Mouse (Mus musculus): Measurements from ENCODE around the gene Tor1aip1. TPM values are rescaled to one million over a fixed set of nuclear protein-coding genes. Genes with fewer than 3 reads are reported as not detected.
"Not testable (repeated sequence)": the region's sequence is repeated elsewhere in the genome, so short reads cannot be mapped to it uniquely, and the experiment has no call there.

Tor1aip1 gene
- polyA plus RNA-seq, 1 experiment from 2014 or later, result 39.1 TPM

DNA sequence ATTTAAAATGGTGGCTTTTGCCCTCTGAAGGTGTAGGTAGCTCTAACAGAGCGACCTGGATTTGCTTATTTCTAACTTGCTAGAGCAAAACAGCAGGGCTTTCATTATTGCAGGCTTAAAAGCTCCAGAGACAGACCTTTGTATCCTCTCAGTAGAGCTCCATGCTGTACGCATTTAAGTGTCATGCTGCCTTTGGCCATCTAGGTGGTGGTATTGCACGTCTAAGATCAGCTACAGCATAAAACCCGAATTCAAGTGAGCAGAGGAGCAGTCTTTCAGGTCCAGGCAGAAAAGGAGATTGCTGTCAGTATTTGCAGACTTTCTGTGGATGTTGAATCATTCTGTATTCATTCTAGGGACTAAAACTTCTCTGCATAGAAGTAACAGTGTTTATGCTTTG, 6.7 kb upstream of the Tor1aip1 start:
- 43% methylated on average over 4 of the region's 4 CpGs for WGBS
- H3K36me3 ChIP-seq, result peaks cover 59% of the 10 kb centered on the region
- no peak overlapping the region for H3K4me3 ChIP-seq

DNA sequence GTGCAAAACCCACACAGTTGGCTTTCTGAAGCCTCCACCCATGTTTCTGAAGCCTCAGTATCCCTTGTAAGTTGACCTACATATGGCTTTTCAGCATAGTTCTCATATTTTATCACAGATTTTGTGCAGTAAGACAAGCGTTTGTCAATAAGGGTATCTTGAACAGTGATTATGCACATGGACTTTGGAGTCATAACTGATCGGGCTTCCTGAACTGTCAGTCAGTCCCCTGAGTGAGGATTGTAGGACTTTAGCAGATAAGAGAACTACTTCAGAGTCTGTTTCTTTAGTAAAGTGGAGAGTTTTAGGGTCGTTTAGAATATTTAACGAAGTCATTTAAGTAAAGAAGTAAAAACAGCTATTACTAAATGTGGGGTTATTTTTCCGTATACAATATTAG, 6.2 kb upstream of the Tor1aip1 start:
- no peaks in the 10 kb centered on the region for H3K9me3 ChIP-seq (replicated peaks)
- no peaks in the 10 kb centered on the region for H3K27me3 ChIP-seq (ENCODE audit: low read depth, poor library complexity, severe bottlenecking)
- 92% methylated on average over 5 of the region's 5 CpGs for WGBS
- peaks cover 16% of the 10 kb centered on the region for H3K4me1 ChIP-seq
- H3K36me3 ChIP-seq, result peaks cover 54% of the 10 kb centered on the region
- no peak overlapping the region for H3K27ac ChIP-seq
- DNase-seq (ENCODE audit: low spot score), result no peak
- H3K4me3 ChIP-seq, result peak overlapping the region; percentile 60; the same call in 1 of the 2 replicates

More for the DNA sequence above, 6.7 kb upstream of the Tor1aip1 start:
- Histone ChIP-seq H3K4me1 (peaks cover 16% of the 10 kb centered on the region), H3K9me3 (replicated peaks) (no peaks in the 10 kb centered on the region), H3K27ac (no peak overlapping the region), H3K27me3 (ENCODE audit: low read depth, poor library complexity, severe bottlenecking) (no peaks in the 10 kb centered on the region)
- DNase-seq (ENCODE audit: low spot score), result no peak

DNA sequence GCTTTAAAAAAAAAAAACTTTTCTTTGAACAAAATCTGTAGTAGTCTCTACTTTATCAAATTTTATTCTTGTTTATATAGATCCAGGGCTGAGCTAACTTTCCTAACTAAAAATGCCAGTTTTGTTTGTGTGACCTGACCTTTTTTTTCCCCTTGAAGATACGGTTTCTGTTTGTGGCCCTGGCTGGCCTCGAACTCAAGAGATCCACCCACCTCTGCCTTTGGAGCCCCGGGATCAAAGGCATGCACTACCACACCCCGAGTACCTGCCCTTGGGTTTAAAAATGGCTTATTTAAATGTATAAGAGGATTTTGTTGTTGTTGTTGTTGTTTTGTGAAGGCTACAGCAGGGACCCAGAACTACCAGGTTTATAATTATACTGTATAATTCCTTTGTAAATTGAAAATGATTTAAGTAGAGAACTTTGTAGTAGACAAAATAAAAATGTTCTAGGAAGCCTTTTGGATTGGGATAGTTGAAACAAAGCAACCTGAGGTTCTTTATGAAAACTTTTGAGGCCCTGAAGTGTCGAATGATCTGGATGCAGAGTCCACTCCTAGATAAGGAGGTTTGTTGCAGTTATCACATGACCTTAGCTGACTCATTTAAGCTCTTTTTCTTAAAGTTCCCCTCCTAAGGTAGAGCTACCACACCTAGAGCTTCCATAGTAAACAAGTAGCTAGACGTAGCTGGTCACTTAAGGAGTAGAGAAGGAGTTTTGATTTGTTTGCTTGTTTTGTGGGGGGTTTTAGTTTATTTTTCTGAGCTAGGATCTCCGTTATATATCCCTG, 5.4 kb upstream of the Tor1aip1 start:
- Histone ChIP-seq H3K27ac (peak overlapping the region; percentile 82; the same call in 1 of the 2 replicates), H3K4me3 (peak overlapping the region; percentile 60), H3K36me3 (peaks cover 46% of the 10 kb centered on the region), H3K4me1 (peaks cover 21% of the 10 kb centered on the region), H3K27me3 (ENCODE audit: low read depth, poor library complexity, severe bottlenecking) (no peaks in the 10 kb centered on the region), H3K9me3 (replicated peaks) (no peaks in the 10 kb centered on the region)
- DNase-seq (ENCODE audit: low spot score), result no peak
- 49% methylated on average over 7 of the region's 7 CpGs for WGBS

DNA sequence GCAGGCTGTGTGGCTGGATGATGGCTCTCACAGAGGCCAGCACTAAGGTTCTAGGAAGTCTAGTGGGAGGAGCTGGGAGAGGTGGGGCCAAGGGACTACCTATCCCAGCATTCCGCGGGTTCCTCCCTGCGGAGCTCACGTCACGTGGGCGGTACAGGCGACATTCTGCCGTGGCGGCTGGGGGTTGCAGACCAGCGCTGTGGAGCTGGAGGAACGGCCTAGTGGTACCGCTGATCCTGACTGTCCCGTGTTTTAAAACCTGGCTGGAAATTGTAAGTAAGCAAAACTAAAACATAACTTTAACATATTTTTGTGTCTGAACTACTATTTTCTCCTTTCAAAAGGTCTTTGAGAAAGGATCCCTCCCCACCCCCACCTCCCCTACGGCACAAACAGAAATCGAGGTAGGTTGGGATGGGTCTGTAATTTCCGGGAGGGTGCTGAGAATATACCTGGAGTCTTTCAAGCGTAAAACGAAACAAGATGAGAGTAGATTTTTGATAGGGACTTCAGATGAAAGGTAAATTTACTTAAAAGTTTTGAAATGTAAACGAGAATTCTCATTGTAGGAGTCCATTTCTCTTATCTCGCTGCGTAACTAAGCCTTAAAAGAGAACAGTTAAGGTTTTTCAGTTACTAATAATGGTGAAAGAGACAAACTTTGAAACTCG, 4.6 kb upstream of the Tor1aip1 start:
- no peaks in the 10 kb centered on the region for H3K27me3 ChIP-seq (ENCODE audit: low read depth, poor library complexity, severe bottlenecking)
- H3K4me3 ChIP-seq, result peak overlapping the region; percentile 60
- peak; percentile 89 for DNase-seq (ENCODE audit: low spot score)
- H3K9me3 ChIP-seq (replicated peaks), result no peaks in the 10 kb centered on the region
- peaks cover 38% of the 10 kb centered on the region for H3K36me3 ChIP-seq
- H3K4me1 ChIP-seq, result peaks cover 21% of the 10 kb centered on the region
- 2% methylated on average over 22 of the region's 22 CpGs for WGBS
- H3K27ac ChIP-seq, result peak overlapping the region; percentile 82

DNA sequence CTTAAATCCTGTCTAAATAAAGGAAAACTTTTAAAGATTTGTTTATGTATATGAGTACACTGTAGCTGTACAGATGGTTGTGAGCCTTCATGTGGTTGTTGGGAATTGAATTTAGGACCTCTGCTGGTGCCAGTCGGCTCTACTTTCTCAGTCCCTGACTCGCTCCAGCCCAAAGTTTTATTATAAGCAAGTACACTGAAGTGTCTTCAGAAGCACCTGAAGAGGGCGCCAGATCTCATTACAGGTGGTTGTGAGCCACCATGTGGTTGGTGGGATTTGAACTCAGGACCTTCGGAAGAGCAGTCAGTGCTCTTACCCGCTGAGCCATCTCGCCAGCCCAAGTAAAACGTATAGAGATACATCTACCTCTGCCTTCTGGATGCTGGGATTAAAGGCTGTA, 3.7 kb upstream of the Tor1aip1 start:
- WGBS, result 69% methylated on average over 7 of the region's 7 CpGs
- peaks cover 21% of the 10 kb centered on the region for H3K4me1 ChIP-seq
- not testable (repeated sequence) for H3K27me3 ChIP-seq (ENCODE audit: low read depth, poor library complexity, severe bottlenecking); H3K4me3 ChIP-seq; H3K9me3 ChIP-seq (replicated peaks); H3K27ac ChIP-seq; DNase-seq (ENCODE audit: low spot score)
- peaks cover 29% of the 10 kb centered on the region for H3K36me3 ChIP-seq

DNA sequence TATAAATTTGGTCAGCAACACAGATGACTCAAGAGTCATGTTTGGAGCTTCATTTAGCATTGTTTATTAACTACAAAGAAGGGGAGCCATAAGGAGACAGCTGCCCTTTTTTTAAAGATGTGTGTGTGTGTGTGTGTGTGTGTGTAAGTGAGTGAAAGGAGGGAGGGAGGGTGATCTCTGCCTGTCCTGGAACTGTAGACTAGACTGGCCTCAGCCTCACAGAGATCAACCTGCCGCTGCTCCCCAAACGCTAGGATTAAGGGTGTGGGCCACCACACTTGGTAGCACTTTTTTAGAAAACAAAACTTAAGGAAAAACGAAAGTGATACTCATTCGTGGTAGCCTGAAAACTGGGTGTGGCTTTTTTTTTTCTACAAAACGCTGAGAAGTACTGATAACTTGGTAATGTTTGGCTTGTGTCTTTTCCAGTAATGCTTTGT, 884 bp upstream of the Tor1aip1 start:
- H3K4me1 ChIP-seq, result peaks cover 26% of the 10 kb centered on the region
- WGBS, result 71% methylated on average over 5 of the region's 5 CpGs
- no peak for DNase-seq (ENCODE audit: low spot score)
- H3K36me3 ChIP-seq, result peaks cover 22% of the 10 kb centered on the region
- peak overlapping the region; percentile 73 for H3K4me3 ChIP-seq
- H3K27me3 ChIP-seq (ENCODE audit: low read depth, poor library complexity, severe bottlenecking), result no peaks in the 10 kb centered on the region
- peak overlapping the region; percentile 50; the same call in 1 of the 2 replicates for H3K27ac ChIP-seq
- no peaks in the 10 kb centered on the region for H3K9me3 ChIP-seq (replicated peaks)

DNA sequence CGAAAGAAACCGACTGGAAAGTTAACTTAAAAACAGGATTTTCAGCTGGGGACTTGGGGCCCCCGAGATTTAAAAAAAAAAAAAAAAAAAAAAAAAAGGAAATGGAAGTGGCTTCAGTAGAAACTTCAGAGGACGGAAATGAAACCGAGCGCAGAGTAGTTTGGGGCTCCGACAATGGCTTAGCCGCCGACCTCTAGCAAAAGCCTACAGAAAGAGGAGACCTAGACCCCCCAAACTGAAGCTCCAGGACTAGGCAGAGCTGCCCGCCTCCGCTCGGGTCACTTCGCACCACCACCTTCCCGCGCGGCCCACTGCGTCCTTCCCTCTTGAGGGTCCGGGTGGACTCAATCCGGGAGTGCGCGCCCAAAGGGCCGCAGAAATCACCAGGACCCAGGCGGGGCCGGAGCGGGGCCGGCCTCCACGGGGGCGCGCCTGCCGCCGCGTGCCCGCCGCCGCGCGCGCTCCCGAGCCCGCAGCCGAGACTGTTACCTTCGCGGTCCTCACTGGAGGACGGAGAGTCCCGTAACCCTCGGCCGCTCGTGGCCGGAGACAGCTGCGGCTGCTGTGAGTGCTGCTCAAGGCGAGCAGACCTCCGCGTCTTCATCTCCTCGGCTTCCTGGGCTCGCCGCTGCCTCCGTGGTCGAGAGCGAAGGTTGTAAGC, 881 bp downstream of the Tor1aip1 start, which contains the start of gene Tor1aip2:
Gene Tor1aip2 (plus strand): TSS at position 135 of the 661 bp plus-strand sequence.
- under 1% methylated on average over 59 of the region's 59 CpGs for WGBS
- peak; percentile 92 for DNase-seq (ENCODE audit: low spot score)
- Histone ChIP-seq H3K36me3 (peaks cover 37% of the 10 kb centered on the region), H3K4me1 (peaks cover 16% of the 10 kb centered on the region), H3K27ac (peak within 1 kb of the TSS; percentile 99), H3K9me3 (replicated peaks) (no peaks in the 10 kb centered on the region), H3K4me3 (peak within 1 kb of the TSS; percentile 73), H3K27me3 (ENCODE audit: low read depth, poor library complexity, severe bottlenecking) (no peaks in the 10 kb centered on the region)

DNA sequence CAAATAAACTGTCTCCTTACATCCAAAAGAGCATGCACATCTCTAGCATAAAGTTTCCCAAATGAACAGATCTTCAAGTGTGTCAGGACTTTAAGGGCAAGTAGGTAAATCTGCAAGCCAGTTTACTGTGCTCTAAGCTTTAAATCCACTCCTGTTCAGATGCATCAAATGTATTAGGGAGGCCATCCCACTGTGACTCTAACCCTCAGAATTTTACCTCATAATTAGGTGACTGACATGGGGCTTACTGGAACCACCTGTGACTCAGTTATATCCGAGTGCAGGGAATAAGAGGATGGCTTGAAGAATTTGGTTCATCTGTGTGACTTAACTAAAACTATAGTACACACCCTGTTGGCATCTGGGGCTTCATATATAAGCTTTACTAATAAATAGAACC, 1.6 kb downstream of the Tor1aip1 start:
- Histone ChIP-seq H3K4me3 (peak overlapping the region; percentile 73), H3K4me1 (peaks cover 14% of the 10 kb centered on the region), H3K36me3 (peaks cover 44% of the 10 kb centered on the region), H3K27me3 (ENCODE audit: low read depth, poor library complexity, severe bottlenecking) (no peaks in the 10 kb centered on the region), H3K27ac (peak overlapping the region; percentile 99), H3K9me3 (replicated peaks) (no peaks in the 10 kb centered on the region)
- DNase-seq (ENCODE audit: low spot score), result no peak
- WGBS, result 40% methylated on average over 1 of the region's 1 CpGs

DNA sequence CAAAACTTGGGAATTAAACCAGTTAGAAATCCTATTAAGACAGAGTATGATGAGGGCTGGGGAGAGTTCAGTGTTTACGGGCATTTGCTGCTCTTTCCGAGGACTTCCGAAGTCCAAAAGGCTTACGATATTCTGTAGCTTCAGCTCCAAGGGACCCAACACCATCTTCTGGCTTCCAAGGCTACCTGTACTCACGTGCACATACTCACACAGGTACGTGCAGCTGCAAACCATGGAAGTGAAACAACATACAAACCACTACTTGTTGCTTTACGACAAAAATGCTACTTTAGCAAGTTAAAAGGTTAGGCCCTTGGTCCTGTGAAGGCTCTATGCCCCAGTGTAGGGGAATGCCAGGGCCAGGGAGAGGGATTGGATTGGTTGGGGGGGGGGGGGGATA, 2.4 kb downstream of the Tor1aip1 start:
- 96% methylated on average over 7 of the region's 7 CpGs for WGBS
- peaks cover 14% of the 10 kb centered on the region for H3K4me1 ChIP-seq
- no peaks in the 10 kb centered on the region for H3K27me3 ChIP-seq (ENCODE audit: low read depth, poor library complexity, severe bottlenecking)
- DNase-seq (ENCODE audit: low spot score), result no peak
- 0 out of 2 replicates have a peak overlapping the region, but pooled peaks have one; percentile 73 for H3K4me3 ChIP-seq
- H3K27ac ChIP-seq, result no peak overlapping the region
- peaks cover 51% of the 10 kb centered on the region for H3K36me3 ChIP-seq
- no peaks in the 10 kb centered on the region for H3K9me3 ChIP-seq (replicated peaks)

DNA sequence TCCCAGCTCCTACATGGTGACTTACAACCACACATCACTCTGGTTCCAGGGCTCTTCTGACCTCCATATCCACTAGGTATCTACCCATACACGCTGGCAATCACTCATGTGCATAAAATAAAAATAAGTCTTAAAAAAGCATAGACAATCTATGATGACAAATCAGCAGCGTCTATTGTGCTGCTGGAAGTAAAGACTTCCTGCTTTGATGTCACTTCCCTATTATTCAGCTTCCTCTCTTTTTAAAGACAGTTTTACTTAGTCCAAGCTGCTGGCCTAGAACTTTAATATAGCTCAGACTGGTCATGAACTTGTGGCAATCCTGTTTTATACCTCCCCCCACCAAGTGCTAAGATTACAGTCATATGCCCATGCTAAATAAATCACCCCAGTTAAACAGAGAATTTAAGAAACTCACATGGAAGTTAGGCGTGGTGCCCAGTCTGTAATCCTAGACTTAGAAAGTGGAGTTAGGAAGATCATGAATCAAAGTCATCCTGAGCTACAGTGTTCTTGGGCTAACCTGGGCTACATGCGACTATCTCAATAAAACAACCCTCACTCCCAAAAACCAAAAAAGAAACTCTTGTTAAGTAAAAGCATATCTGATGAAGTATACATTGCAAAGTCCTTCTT, 7.8 kb downstream of the Tor1aip1 start:
- no peak overlapping the region for H3K4me3 ChIP-seq
- no peak for DNase-seq (ENCODE audit: low spot score)
- WGBS, result 90% methylated on average over 4 of the region's 4 CpGs
- H3K9me3 ChIP-seq (replicated peaks), result no peaks in the 10 kb centered on the region
- no peaks in the 10 kb centered on the region for H3K27me3 ChIP-seq (ENCODE audit: low read depth, poor library complexity, severe bottlenecking)
- no peak overlapping the region for H3K27ac ChIP-seq
- H3K36me3 ChIP-seq, result peaks cover 92% of the 10 kb centered on the region
- H3K4me1 ChIP-seq, result no peaks in the 10 kb centered on the region

DNA sequence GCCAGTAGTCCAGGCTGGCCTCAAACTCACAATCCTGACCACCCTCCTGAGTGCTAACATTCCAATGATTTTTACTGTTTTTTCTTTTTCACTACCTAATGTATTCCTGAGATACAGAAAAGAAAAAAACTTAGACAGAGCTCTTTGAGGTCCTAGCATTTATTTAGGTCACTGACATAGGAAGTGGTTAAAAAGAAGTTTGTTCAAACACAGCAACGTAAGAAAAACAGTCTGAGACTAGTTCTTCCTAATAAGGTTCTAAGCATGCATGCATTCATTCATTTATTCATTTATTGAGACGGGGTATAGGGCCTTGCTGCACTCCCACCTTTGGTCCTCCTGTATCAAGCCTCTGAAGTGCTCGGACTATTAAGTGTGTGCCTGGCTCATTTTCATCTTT, 8.4 kb downstream of the Tor1aip1 start:
- Histone ChIP-seq H3K4me3 (no peak overlapping the region), H3K27ac (no peak overlapping the region), H3K27me3 (ENCODE audit: low read depth, poor library complexity, severe bottlenecking) (no peaks in the 10 kb centered on the region), H3K9me3 (replicated peaks) (no peaks in the 10 kb centered on the region), H3K36me3 (peaks cover 91% of the 10 kb centered on the region), H3K4me1 (no peaks in the 10 kb centered on the region)
- DNase-seq (ENCODE audit: low spot score), result no peak
- 93% methylated on average over 3 of the region's 3 CpGs for WGBS

DNA sequence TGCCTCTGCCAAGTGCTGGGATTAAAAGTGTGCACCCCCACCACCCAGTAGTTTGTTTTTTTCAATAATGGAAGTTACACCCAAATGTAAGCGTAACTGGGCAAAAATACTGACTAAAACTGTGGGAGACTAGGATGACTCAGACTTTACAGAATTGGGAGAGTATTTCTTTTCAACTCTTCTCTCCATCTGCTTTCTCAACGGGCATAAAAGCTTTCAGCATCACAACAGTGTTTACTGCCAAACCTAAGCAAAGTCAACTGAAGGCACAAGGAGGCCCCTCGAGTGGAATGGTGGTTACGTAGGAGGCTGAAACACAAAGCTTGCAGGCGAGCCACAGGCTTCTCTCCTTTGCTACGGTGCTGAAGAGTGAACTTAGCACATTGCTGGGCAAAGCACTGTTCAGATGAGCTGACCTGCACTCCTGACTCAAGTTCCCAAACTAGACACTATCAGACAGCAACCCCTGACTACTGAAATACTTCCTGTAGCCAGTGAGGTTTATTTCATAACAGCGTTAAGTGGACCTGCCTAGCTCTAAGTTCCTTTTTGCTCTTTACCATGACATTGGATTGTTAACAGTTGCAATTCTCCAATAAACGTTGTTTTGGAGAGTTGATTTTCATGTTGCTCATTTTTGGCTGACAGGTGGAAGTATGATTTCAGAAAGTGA, 11.3 kb downstream of the Tor1aip1 start:
- H3K4me3 ChIP-seq, result no peak overlapping the region
- 83% methylated on average over 8 of the region's 8 CpGs for WGBS
- H3K4me1 ChIP-seq, result no peaks in the 10 kb centered on the region
- no peak for DNase-seq (ENCODE audit: low spot score)
- H3K27me3 ChIP-seq (ENCODE audit: low read depth, poor library complexity, severe bottlenecking), result no peaks in the 10 kb centered on the region
- H3K9me3 ChIP-seq (replicated peaks), result no peaks in the 10 kb centered on the region
- no peak overlapping the region for H3K27ac ChIP-seq
- H3K36me3 ChIP-seq, result peaks cover 88% of the 10 kb centered on the region
